Mouse (Mus musculus): ENCODE results near the gene Stam. TPM values are rescaled to one million over a fixed set of nuclear protein-coding genes. Genes with fewer than 3 reads are reported as not detected.
"Not testable (repeated sequence)": the region's sequence is repeated elsewhere in the genome, so short reads cannot be mapped to it uniquely, and the experiment has no call there.

Gene Stam
- polyA plus RNA-seq, 1 experiment = 14.8 TPM

DNA sequence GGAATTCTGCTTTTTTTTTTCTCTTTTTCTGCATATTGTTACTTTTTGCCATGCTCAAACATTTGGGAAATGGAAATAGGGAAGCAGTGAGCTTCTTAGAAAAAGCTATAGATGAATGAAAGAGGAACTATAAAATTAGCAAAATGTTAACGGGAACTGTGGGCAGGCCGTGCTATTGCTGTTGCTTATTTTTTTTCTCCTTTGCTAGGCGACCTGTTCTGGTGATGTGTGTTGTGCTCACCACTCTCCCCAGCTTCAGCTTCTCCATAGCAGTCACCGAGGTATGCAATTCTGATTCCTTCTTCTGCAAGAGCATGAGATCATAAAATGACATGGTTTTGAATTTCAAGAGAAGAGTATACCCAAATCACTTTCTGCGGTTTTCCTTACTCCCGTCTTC, 118.1 kb downstream of the Stam start:
- DNase-seq (ENCODE audit: low read depth) = no peak

DNA sequence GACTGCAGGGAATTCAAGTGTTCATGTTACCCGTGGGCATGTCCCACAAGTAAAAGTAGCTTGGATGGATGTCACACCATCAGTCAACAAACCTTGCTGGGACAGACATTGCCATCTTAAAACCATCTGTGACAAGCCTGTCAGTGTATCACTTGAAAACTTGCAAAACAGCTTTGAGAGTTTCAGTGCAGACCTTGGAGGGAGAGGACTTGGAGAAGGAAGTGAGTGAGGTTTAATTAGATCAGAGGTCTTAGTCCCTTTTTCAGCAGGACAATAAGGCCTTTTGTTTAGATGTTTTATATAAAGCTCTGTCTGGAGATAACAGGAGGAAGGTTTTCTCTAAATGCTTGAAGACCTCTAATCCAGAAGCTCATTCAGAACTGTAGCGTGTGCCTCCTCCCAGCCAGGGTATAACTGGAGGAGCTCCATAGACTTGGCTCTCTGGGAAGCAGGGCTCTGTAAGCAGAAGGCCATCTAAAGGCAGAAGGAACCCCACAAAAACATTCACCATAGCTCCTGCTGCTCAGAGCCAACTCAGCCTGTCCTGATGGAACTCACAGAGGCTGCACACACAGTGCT, 124.5 kb downstream of the Stam start:
- not testable (repeated sequence) for DNase-seq (ENCODE audit: low read depth)

Other genes with a start within 250 kb of the Stam start
- 33.4 and 39.8 TPM in 2 replicates for gene Hacd1, start 18.0 kb upstream of the Stam start, polyA plus RNA-seq (2012; rRNA removed)
- gene Tmem236, start 100.4 kb downstream of the Stam start, polyA plus RNA-seq (2012; rRNA removed) = not detected in 2 replicates
- 7.8 and 9.6 TPM in 2 replicates for gene Mrc1, start 155.3 kb downstream of the Stam start, polyA plus RNA-seq (2012; rRNA removed)